Mouse (Mus musculus) stomach, embryonic 14.5 days (tissue): Measurements from ENCODE around the gene Psph. TPM values are rescaled to one million over a fixed set of nuclear protein-coding genes. Genes with fewer than 3 reads are reported as not detected.
"Not testable (repeated sequence)": the region's sequence is repeated elsewhere in the genome, so short reads cannot be mapped to it uniquely, and the experiment has no call there.

Source experiments
- ATAC-seq: fragments of 200-750 bp; cut with Nextera tagmentation; 2 replicates; pipeline ENCODE4 v1.8.0; 2017; ENCODE audit warnings: low read depth, moderate TSS enrichment; ENCODE audit not compliant: insufficient number of reproducible peaks, insufficient read depth, low FRiP score
- H3K27ac ChIP-seq: fragments of 300-500 bp; sonication (generic); 2 replicates; pipeline ENCODE4 v1.5.1; 2014; ENCODE audit warnings: mild to moderate bottlenecking, low read length, moderate library complexity, mixed read lengths
- H3K27me3 ChIP-seq: fragments of 300-500 bp; sonication (generic); 2 replicates; pipeline ENCODE4 v1.6.1; 2014; ENCODE audit warnings: low read length, control low read depth, mixed read lengths; ENCODE audit not compliant: control insufficient read depth, insufficient read depth
- H3K36me3 ChIP-seq: fragments of 300-500 bp; sonication (generic); 2 replicates; pipeline ENCODE4 v1.6.1; 2014; ENCODE audit warnings: mild to moderate bottlenecking, control low read depth, low read length, moderate library complexity, mixed read lengths; ENCODE audit not compliant: control insufficient read depth, insufficient read depth
- H3K4me1 ChIP-seq: fragments of 300-500 bp; sonication (generic); 2 replicates; pipeline ENCODE4 v1.6.1; 2014; ENCODE audit warnings: low read length, control low read depth, mixed read lengths; ENCODE audit not compliant: control insufficient read depth, insufficient read depth
- H3K4me2 ChIP-seq: fragments of 300-500 bp; sonication (generic); replicated peaks from 2 replicates; pipeline ENCODE4 v1.6.1; 2014; ENCODE audit warnings: low read depth, low read length, control low read depth
- H3K4me3 ChIP-seq: fragments of 300-500 bp; sonication (generic); 2 replicates; pipeline ENCODE4 v1.5.1; 2014; ENCODE audit warnings: low read depth, low read length, control low read depth
- H3K9ac ChIP-seq: fragments of 300-500 bp; sonication (generic); replicated peaks from 2 replicates; pipeline ENCODE4 v1.6.1; 2014; ENCODE audit warnings: low read depth, mild to moderate bottlenecking, control low read depth, low read length, moderate library complexity, mixed read lengths
- H3K9me3 ChIP-seq: fragments of 300-500 bp; sonication (generic); 2 replicates; pipeline ENCODE4 v1.6.1; 2016; ENCODE audit warnings: low read depth, low read length, control low read depth; ENCODE audit not compliant: control insufficient read depth
- WGBS: fragments of 180-500 bp; shearing (Covaris S2); extraction: QIAGEN DNeasy Blood & Tissue Kit; methylation state at CpG from one replicate; pipeline ENCODE4 v1.1.7; 2014; 5-methylcytosine and 5-hydroxymethylcytosine counted together
- polyA plus RNA-seq: library from polyadenylated mRNA; unstranded; fragments of >200 nt; fragmentation: Nextera tagmentation; extraction: Ambion mirVana; gene quantifications from 2 replicates; pipeline ENCODE4 v1.2.1, GENCODE M21; 2014

Psph gene
- 36.4 and 37.0 TPM in 2 replicates for polyA plus RNA-seq

DNA sequence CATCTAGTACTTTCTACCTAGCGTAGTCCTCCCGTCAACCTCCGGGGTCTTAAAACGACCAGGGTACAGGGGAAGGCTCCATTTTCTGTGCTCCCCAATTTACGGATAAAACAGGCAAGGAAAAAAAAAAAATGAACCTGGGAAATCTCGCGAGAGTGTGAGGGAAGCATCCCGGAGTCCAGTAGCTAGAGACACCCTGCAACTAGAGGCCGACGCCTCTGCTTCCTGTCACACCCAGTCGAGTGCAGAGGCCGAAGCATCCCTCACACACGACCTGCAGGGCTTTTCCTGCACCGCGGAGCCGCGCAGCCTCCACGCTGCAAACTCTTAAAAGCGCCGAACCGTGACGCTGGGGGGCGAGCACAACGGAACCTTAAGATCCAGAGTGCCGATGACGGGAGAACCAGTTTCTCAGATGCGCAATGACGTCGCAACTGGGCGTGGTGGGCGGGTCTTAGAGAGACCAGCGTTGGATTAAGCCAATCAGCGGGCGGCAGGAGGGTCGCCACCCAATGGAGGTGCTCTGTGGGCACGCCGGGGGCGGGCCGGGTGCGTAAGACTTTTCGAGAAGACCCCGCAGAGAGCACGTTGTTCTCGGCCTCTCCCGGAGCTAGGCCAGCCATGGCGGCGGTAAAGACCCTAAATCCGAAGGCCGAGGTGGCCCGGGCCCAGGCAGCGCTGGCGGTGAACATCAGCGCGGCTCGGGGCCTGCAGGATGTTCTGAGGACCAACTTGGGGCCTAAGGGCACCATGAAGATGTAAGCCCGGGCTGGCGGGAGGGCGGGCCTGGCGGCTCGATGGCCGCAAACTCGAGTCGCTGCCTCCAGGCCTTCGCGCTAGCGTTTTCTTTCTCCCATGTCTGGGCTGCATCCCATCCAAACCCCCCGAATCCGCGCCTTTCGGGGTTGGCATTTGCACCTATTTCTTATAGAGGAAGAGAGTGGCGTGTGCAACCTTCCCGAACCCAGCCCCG lies at the start of gene Psph:
TSS of gene Psph (minus strand) at position 632 of the 973 bp plus-strand sequence.
- Histone ChIP-seq H3K9ac (peak within 1 kb of the TSS; percentile 63), H3K4me3 (peak within 1 kb of the TSS; percentile 61), H3K27me3 (no peaks in the 10 kb centered on the region), H3K36me3 (peaks cover 28% of the 10 kb centered on the region), H3K4me2 (peak within 1 kb of the TSS; percentile 63), H3K27ac (peak within 1 kb of the TSS; percentile 98), H3K9me3 (no peaks in the 10 kb centered on the region), H3K4me1 (peaks cover 6% of the 10 kb centered on the region)
- under 1% methylated on average over 67 of the region's 73 CpGs for WGBS
- peak; percentile 99 for ATAC-seq

DNA sequence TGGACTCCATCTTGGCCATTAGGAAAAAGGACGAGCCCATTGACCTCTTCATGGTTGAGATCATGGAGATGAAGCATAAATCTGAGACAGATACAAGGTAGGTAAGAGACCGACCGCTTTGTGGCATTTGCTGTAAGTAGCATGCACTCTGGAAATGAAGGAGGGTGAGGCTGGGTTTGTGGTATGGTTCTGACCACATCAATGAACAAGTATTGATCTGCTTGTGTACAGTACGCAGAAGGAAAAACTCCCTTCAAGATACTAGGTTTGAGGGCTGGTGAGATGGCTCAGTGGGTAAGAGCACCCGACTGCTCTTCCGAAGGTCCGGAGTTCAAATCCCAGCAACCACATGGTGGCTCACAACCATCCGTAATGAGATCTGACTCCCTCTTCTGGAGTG lies 3.3 kb upstream of the Psph start:
- peaks cover 52% of the 10 kb centered on the region for H3K36me3 ChIP-seq
- not testable (repeated sequence) for H3K9ac ChIP-seq, H3K27me3 ChIP-seq, ATAC-seq, H3K4me1 ChIP-seq, H3K9me3 ChIP-seq, H3K27ac ChIP-seq, H3K4me2 ChIP-seq, H3K4me3 ChIP-seq
- WGBS, result 97% methylated on average over 7 of the region's 8 CpGs

DNA sequence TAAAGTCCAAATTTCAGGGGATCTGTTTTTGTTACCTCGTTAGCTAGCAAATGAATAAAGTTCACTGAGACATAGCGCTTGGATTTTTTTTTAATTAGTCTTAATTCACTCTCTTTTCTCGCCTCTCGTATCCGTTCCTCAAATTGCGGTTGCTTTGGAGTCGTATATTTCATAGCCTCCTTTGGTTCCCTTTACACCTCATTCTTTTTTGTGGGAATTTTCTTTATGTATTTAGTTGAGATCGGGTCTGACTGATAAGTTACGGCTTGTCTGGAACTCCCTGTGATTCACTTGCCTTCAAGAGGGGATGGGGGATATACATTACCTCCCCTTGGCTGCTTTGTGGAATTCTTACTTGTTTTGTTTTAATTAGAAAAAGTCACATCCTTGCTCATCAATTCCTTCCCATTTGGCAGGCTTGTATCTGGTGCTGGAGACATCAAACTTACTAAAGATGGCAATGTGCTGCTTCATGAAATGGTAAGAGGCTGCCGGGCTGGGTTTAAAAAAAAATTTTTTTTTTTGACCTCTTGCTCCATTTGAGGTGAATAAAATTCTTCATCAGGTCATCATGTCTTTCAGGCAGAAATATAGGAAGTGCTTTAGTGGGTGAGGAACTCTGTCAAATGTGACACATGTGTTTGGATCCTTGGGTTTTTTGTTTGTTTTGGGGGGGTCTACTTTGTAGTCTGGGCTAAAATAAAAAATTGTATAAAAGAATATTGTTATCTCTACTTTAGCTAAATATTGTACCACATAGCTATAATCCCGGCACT lies 757 bp upstream of the Psph start:
- 12% methylated on average over 11 of the region's 11 CpGs for WGBS
- H3K36me3 ChIP-seq, result peaks cover 37% of the 10 kb centered on the region

DNA sequence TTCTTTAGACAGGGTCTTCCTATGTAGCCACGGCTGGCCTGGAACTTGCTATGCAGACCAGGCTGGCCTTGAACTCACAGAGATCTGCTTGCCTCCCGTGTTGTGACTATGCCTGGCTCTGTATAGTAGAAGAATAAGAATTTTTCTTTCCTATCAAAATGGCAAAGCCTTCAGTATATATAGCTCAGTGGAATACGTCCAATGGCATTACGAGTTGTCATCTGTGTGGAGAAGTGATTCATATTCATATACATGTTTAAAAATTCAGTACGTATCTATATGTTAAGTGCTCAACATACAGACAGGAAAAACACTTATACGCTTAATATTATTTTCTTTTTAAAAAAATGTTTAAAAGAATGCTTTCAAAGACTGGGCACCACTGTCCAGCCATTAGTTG lies 1.1 kb downstream of the Psph start:
- Histone ChIP-seq H3K36me3 (peaks cover 24% of the 10 kb centered on the region), H3K4me3 (peak overlapping the region; percentile 61)
- no peak for ATAC-seq

More for the DNA sequence above, 757 bp upstream of the Psph start:
- no peak for ATAC-seq
- H3K9ac ChIP-seq, result peak overlapping the region; percentile 63
- H3K4me1 ChIP-seq, result peaks cover 6% of the 10 kb centered on the region
- no peaks in the 10 kb centered on the region for H3K9me3 ChIP-seq
- H3K4me3 ChIP-seq, result peak overlapping the region; percentile 61
- H3K27me3 ChIP-seq, result no peaks in the 10 kb centered on the region
- H3K27ac ChIP-seq, result no peak overlapping the region
- peak overlapping the region; percentile 63 for H3K4me2 ChIP-seq

DNA sequence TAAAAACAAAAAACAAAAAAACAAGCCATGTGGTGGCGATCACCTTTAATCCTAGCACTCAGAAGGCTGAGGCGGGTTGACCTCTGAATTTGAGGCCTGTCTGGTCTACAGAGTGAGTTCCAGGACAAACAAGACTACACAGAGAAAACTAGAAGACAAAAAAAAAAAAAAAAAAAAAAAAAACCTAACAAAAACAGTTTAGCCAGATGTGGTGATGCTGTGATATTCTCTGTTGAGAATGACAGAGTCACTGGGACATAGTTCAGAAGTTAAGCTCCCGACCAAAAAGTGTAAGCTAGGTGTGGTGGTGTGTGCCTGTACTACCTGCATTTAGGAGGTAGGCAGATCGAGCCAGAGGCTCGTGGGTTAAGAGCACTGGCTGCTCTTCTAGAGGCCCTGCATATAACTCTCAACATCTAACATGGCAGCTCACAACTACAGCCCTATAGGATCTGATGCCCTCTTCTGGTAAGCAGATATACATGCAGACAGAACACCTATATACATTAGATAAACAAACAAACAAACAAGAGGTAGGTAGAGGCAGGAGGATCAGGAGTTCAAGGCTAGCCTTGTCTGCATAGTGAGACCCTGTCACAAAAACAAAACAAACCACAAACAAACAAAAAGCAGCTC lies 1.9 kb downstream of the Psph start:
- no peak overlapping the region for H3K9ac ChIP-seq
- peaks cover 6% of the 10 kb centered on the region for H3K4me1 ChIP-seq
- no peak overlapping the region for H3K4me3 ChIP-seq
- H3K27me3 ChIP-seq, result no peaks in the 10 kb centered on the region
- no peaks in the 10 kb centered on the region for H3K9me3 ChIP-seq
- WGBS, result 87% methylated on average over 5 of the region's 5 CpGs
- H3K27ac ChIP-seq, result no peak overlapping the region
- ATAC-seq, result no peak
- H3K4me2 ChIP-seq, result no peak overlapping the region
- H3K36me3 ChIP-seq, result peaks cover 21% of the 10 kb centered on the region

More for the DNA sequence above, 1.1 kb downstream of the Psph start:
- H3K27ac ChIP-seq, result peak overlapping the region; percentile 98
- peaks cover 6% of the 10 kb centered on the region for H3K4me1 ChIP-seq
- 69% methylated on average over 6 of the region's 6 CpGs for WGBS
- H3K4me2 ChIP-seq, result peak overlapping the region; percentile 54
- H3K9me3 ChIP-seq, result no peaks in the 10 kb centered on the region
- peak overlapping the region; percentile 60 for H3K9ac ChIP-seq
- H3K27me3 ChIP-seq, result no peaks in the 10 kb centered on the region

DNA sequence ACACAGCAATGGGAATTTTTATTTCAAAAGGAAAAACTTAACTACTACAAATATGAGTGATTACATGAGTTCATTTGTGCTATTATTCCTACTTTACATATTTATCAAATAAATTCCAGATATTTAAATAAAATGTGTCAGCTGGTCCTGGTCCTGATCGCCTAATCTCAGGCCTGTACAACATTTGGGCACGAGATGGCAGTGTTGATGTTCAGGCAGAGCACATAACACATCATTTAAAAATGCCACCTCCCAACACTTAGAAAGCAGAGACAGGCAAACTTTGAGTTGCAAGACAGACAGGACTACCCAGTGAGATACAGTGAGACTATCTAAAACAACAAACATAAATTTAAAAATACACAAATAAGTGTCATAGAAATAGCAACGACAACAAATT lies 5.0 kb downstream of the Psph start:
- Histone ChIP-seq H3K4me3 (no peak overlapping the region), H3K9ac (no peak overlapping the region), H3K4me1 (peaks cover 5% of the 10 kb centered on the region), H3K4me2 (no peak overlapping the region), H3K27me3 (no peaks in the 10 kb centered on the region), H3K27ac (no peak overlapping the region), H3K36me3 (no peaks in the 10 kb centered on the region), H3K9me3 (no peaks in the 10 kb centered on the region)
- 44% methylated on average over 3 of the region's 3 CpGs for WGBS
- ATAC-seq, result no peak

DNA sequence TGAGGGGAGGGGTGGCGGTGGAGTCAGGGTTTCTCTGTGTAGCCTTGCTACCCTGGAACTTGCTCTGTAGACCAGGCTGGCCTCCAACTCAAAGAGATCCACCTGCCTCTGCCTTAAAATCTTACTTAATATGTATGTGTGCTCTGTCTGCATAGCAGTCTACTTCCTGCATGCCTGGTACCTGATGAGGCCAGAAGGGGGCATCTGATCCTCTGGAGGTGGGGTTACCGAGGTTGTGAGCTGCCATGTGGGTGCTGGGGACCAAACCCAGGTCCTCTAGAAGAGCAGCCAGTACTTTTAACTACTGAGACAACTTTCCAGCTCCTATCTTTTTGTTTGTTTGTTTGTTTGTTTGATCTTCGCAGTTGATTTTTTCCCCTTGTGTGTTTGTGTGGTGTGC lies 7.1 kb downstream of the Psph start:
- ATAC-seq, result no peak
- Histone ChIP-seq H3K27me3 (no peaks in the 10 kb centered on the region), H3K36me3 (no peaks in the 10 kb centered on the region), H3K9ac (no peak overlapping the region), H3K27ac (no peak overlapping the region), H3K4me2 (no peak overlapping the region), H3K4me1 (peaks cover 5% of the 10 kb centered on the region), H3K9me3 (no peaks in the 10 kb centered on the region), H3K4me3 (no peak overlapping the region)
- 87% methylated on average over 3 of the region's 3 CpGs for WGBS
